Mouse (Mus musculus): ENCODE data around the gene Slc13a2. TPM values are rescaled to one million over a fixed set of nuclear protein-coding genes. Genes with fewer than 3 reads are reported as not detected.

Slc13a2 gene
- total and polyA plus RNA-seq, 2 experiments from 2014 or later = not detected

DNA sequence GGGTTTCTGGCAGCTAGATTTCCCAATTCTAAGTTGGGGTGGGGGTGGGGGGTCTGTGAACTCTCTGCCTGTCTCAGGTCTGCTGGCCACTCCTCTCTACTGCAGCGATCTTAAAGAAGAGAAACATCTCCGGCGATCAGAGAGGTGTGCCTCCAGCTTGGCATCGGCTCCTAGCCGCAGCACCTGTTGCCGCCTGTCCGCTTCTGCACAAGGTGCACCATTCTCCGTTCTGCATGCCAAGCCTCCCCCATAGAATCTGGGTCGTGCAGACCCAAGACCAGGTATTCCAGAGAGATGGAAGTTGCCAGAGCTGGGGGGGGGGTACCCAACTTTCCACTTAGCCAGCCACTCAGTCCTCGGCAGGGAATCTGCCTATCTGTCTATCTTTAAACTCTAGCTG is 36.2 kb downstream of the Slc13a2 start:
- Histone ChIP-seq H3K27ac (ENCODE audit: low read depth) (no peak overlapping the region), H3K4me1 (ENCODE audit: control insufficient read depth, insufficient read depth) (no peaks in the 10 kb centered on the region), H3K36me3 (replicated peaks; ENCODE audit: control insufficient read depth, insufficient read depth, low read length) (no peaks in the 10 kb centered on the region), H3K9ac (replicated peaks; ENCODE audit: low read depth, low read length) (no peak overlapping the region), H3K27me3 (ENCODE audit: control insufficient read depth, insufficient read depth, low read length) (0 out of 2 replicates have a peak, but pooled peaks cover 3% of the 10 kb centered on the region), H3K9me3 (replicated peaks; ENCODE audit: control insufficient read depth, low read length) (no peaks in the 10 kb centered on the region), H3K4me3 (ENCODE audit: low read depth, low read length) (no peak overlapping the region), H3K4me2 (ENCODE audit: low read depth, low read length) (no peak overlapping the region)
- ATAC-seq (ENCODE audit: insufficient read depth, low read depth) (no peak), DNase-seq (ENCODE audit: low spot score) (no peak)
- 78% methylated on average over 10 of the region's 10 CpGs for WGBS
- no peak for TF ChIP-seq CTCF (IDR thresholded peaks at IDR 0.05; ENCODE audit: low read depth)
- no peak for TF ChIP-seq EP300 (IDR thresholded peaks at IDR 0.05; ENCODE audit: low read depth)

DNA sequence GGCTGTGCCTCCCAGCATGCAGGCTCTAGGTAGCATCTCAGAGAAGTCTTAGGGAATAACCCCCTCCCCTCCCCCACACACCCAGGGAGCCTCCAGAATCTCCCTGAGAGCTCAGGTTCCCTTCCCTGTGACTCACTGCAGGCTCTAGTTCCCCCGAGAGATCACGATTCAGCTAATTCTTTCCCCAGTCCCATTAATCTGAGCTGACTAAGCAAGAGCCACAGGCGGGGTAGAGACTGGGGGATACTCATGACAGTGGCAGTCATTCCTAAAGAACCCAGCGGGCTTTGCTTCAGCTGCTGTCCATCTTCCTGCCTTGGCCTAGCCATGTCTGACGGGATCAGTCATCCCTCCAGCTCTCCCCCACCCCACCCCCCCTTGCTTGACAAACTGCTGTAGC is 39.3 kb downstream of the Slc13a2 start:
- H3K4me3 ChIP-seq (ENCODE audit: low read depth, low read length) = no peak overlapping the region
- H3K36me3 ChIP-seq (replicated peaks; ENCODE audit: control insufficient read depth, insufficient read depth, low read length) = no peaks in the 10 kb centered on the region
- H3K9ac ChIP-seq (replicated peaks; ENCODE audit: low read depth, low read length) = no peak overlapping the region
- no peak overlapping the region for H3K4me2 ChIP-seq (ENCODE audit: low read depth, low read length)
- H3K4me1 ChIP-seq (ENCODE audit: control insufficient read depth, insufficient read depth) = no peaks in the 10 kb centered on the region
- DNase-seq (ENCODE audit: low spot score) (no peak), ATAC-seq (ENCODE audit: insufficient read depth, low read depth) (no peak)
- 0 out of 2 replicates have a peak, but pooled peaks cover 3% of the 10 kb centered on the region for H3K27me3 ChIP-seq (ENCODE audit: control insufficient read depth, insufficient read depth, low read length)
- WGBS = 35% methylated on average over 5 of the region's 5 CpGs
- no peaks in the 10 kb centered on the region for H3K9me3 ChIP-seq (replicated peaks; ENCODE audit: control insufficient read depth, low read length)
- no peak for TF ChIP-seq EP300 (IDR thresholded peaks at IDR 0.05; ENCODE audit: low read depth)
- TF ChIP-seq CTCF (IDR thresholded peaks at IDR 0.05; ENCODE audit: low read depth) = no peak
- H3K27ac ChIP-seq (ENCODE audit: low read depth) = no peak overlapping the region

DNA sequence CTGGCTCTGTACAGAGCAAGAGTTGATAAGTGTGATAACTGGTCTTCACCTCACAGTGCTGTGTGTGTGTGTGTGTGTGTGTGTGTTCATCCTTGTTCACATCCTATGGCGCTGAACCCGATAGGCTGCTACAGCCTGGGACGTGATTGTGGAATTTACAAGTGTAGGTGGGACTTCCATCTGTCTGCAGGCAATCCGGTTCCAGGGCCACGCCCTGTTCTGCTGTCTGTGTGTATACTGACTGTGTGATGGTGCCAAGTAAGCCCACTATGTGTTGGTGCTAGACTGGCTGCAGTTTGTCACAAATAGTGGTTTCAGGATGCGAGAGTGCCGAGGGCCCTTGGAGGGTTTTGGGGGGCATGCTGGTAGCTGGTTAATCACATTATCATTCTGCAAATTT is 39.7 kb downstream of the Slc13a2 start:
- Histone ChIP-seq H3K9me3 (replicated peaks; ENCODE audit: control insufficient read depth, low read length) (no peaks in the 10 kb centered on the region), H3K36me3 (replicated peaks; ENCODE audit: control insufficient read depth, insufficient read depth, low read length) (no peaks in the 10 kb centered on the region), H3K4me1 (ENCODE audit: control insufficient read depth, insufficient read depth) (no peaks in the 10 kb centered on the region), H3K27me3 (ENCODE audit: control insufficient read depth, insufficient read depth, low read length) (0 out of 2 replicates have a peak, but pooled peaks cover 3% of the 10 kb centered on the region), H3K9ac (replicated peaks; ENCODE audit: low read depth, low read length) (no peak overlapping the region), H3K27ac (ENCODE audit: low read depth) (no peak overlapping the region), H3K4me3 (ENCODE audit: low read depth, low read length) (no peak overlapping the region), H3K4me2 (ENCODE audit: low read depth, low read length) (no peak overlapping the region)
- ATAC-seq (ENCODE audit: insufficient read depth, low read depth) (no peak), DNase-seq (ENCODE audit: low spot score) (no peak)
- 74% methylated on average over 7 of the region's 7 CpGs for WGBS
- TF ChIP-seq CTCF (IDR thresholded peaks at IDR 0.05; ENCODE audit: low read depth) = no peak
- TF ChIP-seq EP300 (IDR thresholded peaks at IDR 0.05; ENCODE audit: low read depth) = no peak

DNA sequence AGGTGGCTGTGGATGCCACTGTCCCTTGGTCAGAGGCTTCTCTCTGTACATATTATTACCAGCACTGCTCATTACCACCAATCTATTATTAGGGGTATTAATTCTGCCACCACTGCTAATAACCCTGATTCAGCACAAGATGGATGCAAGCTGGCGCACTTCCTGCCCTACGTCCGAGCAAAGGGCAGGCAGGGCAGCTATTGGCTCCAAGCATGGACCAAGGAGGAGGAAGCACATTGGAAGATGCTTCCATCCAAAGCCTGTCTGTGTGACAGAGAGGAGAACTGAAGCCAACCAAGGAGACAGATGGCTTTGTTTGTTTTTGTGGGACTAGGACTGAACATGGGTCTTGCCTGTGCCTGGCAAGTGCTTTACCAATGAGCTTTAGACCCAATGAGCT is 41.0 kb downstream of the Slc13a2 start:
- no peak for DNase-seq (ENCODE audit: low spot score)
- Histone ChIP-seq H3K4me3 (ENCODE audit: low read depth, low read length) (no peak overlapping the region), H3K27me3 (ENCODE audit: control insufficient read depth, insufficient read depth, low read length) (0 out of 2 replicates have a peak, but pooled peaks cover 3% of the 10 kb centered on the region), H3K36me3 (replicated peaks; ENCODE audit: control insufficient read depth, insufficient read depth, low read length) (no peaks in the 10 kb centered on the region), H3K27ac (ENCODE audit: low read depth) (no peak overlapping the region), H3K9ac (replicated peaks; ENCODE audit: low read depth, low read length) (no peak overlapping the region), H3K4me1 (ENCODE audit: control insufficient read depth, insufficient read depth) (no peaks in the 10 kb centered on the region), H3K9me3 (replicated peaks; ENCODE audit: control insufficient read depth, low read length) (no peaks in the 10 kb centered on the region), H3K4me2 (ENCODE audit: low read depth, low read length) (no peak overlapping the region)
- TF ChIP-seq EP300 (IDR thresholded peaks at IDR 0.05; ENCODE audit: low read depth) = no peak
- no peak for TF ChIP-seq CTCF (IDR thresholded peaks at IDR 0.05; ENCODE audit: low read depth)
- ATAC-seq (ENCODE audit: insufficient read depth, low read depth) = no peak
- 78% methylated on average over 3 of the region's 3 CpGs for WGBS

DNA sequence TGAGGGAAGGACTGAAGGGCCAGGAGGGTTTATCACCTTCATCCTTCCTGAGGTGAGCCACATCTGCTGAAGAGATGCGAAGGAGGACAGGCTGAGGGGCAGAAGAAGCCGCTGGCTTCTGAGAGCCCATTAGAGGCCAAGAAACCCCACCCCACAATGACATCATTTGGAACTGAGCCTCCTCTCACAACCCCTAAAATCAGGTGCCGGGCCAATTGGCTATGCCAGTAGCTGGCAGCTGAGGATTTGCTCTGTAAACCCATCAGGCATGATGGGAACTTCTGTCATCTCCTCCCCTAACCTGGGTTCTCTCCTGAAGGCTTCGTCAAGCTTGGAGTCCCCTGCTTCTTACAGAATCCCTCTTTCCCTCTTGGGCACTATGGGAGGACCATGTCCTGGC is 41.7 kb downstream of the Slc13a2 start:
- Histone ChIP-seq H3K27ac (ENCODE audit: low read depth) (no peak overlapping the region), H3K36me3 (replicated peaks; ENCODE audit: control insufficient read depth, insufficient read depth, low read length) (no peaks in the 10 kb centered on the region), H3K9ac (replicated peaks; ENCODE audit: low read depth, low read length) (no peak overlapping the region), H3K4me3 (ENCODE audit: low read depth, low read length) (no peak overlapping the region), H3K27me3 (ENCODE audit: control insufficient read depth, insufficient read depth, low read length) (0 out of 2 replicates have a peak, but pooled peaks cover 3% of the 10 kb centered on the region), H3K9me3 (replicated peaks; ENCODE audit: control insufficient read depth, low read length) (no peaks in the 10 kb centered on the region), H3K4me1 (ENCODE audit: control insufficient read depth, insufficient read depth) (no peaks in the 10 kb centered on the region), H3K4me2 (ENCODE audit: low read depth, low read length) (no peak overlapping the region)
- ATAC-seq (ENCODE audit: insufficient read depth, low read depth) (no peak), DNase-seq (ENCODE audit: low spot score) (no peak)
- 56% methylated on average over 4 of the region's 4 CpGs for WGBS
- no peak for TF ChIP-seq EP300 (IDR thresholded peaks at IDR 0.05; ENCODE audit: low read depth)
- no peak for TF ChIP-seq CTCF (IDR thresholded peaks at IDR 0.05; ENCODE audit: low read depth)

DNA sequence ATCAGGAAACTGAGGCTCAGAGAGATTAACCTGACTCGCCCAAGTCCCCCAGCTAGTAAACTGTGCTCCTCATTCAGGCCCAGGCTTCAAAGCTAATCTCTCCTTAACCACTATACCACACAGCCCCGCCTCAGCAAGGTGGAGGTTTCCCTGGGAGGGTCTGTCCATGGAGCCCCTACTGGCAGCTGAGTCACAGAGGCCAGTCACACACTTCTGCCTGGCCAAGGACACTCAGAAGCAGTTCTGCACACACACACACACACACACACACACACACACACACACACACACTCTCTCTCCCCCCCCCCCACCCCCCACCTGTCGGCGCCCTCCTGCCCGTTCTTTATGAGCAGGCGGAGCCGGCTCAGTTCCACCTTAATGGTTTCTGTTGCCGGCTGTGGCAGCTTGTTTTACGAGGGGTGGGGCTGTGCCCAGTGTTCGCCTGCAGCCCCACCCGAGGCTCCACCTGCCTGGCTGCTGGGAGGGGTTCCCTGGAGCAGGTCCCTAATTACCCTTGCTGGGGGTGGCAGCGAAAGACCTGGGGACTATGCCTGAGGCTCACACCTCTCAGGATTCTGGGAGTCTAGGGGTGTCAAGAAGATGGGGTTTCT is 44.4 kb downstream of the Slc13a2 start:
- H3K9ac ChIP-seq (replicated peaks; ENCODE audit: low read depth, low read length) = no peak overlapping the region
- H3K4me1 ChIP-seq (ENCODE audit: control insufficient read depth, insufficient read depth) = no peaks in the 10 kb centered on the region
- H3K4me3 ChIP-seq (ENCODE audit: low read depth, low read length) = no peak overlapping the region
- 0 out of 2 replicates have a peak, but pooled peaks cover 2% of the 10 kb centered on the region for H3K27me3 ChIP-seq (ENCODE audit: control insufficient read depth, insufficient read depth, low read length)
- 43% methylated on average over 11 of the region's 12 CpGs for WGBS
- ATAC-seq (ENCODE audit: insufficient read depth, low read depth) = no peak
- TF ChIP-seq CTCF (IDR thresholded peaks at IDR 0.05; ENCODE audit: low read depth) (no peak), EP300 (IDR thresholded peaks at IDR 0.05; ENCODE audit: low read depth) (no peak)
- DNase-seq (ENCODE audit: low spot score) = no peak
- no peak overlapping the region for H3K27ac ChIP-seq (ENCODE audit: low read depth)
- H3K36me3 ChIP-seq (replicated peaks; ENCODE audit: control insufficient read depth, insufficient read depth, low read length) = no peaks in the 10 kb centered on the region
- H3K4me2 ChIP-seq (ENCODE audit: low read depth, low read length) = no peak overlapping the region
- H3K9me3 ChIP-seq (replicated peaks; ENCODE audit: control insufficient read depth, low read length) = no peaks in the 10 kb centered on the region
